Mouse (Mus musculus) liver, postnatal 0 days (tissue): ENCODE results near the gene Ghrhr.

Source experiments
- CTCF ChIP-seq: sonication (generic); IDR thresholded peaks from 2 replicates; pipeline ENCODE4 v1.5.1; 2016; ENCODE audit warnings: antibody characterized with exemption, low read depth
- EP300 ChIP-seq: IDR thresholded peaks from 2 replicates; pipeline ENCODE4 v1.6.1; 2016; ENCODE audit warnings: antibody characterized with exemption, low read depth, mild to moderate bottlenecking

GRCm38 (mm10) chr6:55388546-55389169 lies 12.6 kb downstream of the Ghrhr start:
- TF ChIP-seq EP300 (no peak), CTCF (no peak)
